Mouse (Mus musculus): Measurements from ENCODE around the gene Fgf22. TPM values are rescaled to one million over a fixed set of nuclear protein-coding genes. Genes with fewer than 3 reads are reported as not detected.
A peak's percentile ranks its signal among the peaks of the same experiment; 100 is the strongest.
"Not testable (repeated sequence)": the region's sequence is repeated elsewhere in the genome, so short reads cannot be mapped to it uniquely, and the experiment has no call there.

Fgf22 gene
- total RNA-seq, 4 experiments from 2014 or later, result 0.38 to 1.2 (median 1.1) TPM; not detected in 1

- DNase-seq, result no peak
Measured at GRCm38 (mm10) chr10:79733847-79734246, 21.0 kb upstream of the Fgf22 start.

GRCm38 (mm10) chr10:79735361-79735760 lies 19.5 kb upstream of the Fgf22 start:
- no peak for DNase-seq

DNA sequence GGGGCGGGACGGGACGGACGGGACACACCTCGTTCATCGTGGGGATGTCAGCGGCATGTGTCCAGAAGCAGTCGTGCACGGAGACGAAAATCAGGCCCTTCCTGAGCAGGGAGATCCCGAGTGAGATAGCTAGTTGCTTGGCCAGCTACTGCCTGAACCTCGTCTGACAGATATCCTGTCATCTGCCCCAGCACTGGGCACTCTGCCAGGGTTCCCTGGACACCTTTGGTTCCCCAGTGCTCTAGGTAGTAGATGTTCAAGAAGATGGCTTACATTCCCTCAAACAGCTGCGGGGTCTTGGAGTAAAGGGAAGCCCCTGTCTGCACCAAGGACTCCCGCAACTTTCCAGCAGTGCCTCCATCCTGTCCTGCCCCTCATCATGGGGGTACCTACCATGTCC lies 18.2 kb upstream of the Fgf22 start:
- DNase-seq, result no peak

DNA sequence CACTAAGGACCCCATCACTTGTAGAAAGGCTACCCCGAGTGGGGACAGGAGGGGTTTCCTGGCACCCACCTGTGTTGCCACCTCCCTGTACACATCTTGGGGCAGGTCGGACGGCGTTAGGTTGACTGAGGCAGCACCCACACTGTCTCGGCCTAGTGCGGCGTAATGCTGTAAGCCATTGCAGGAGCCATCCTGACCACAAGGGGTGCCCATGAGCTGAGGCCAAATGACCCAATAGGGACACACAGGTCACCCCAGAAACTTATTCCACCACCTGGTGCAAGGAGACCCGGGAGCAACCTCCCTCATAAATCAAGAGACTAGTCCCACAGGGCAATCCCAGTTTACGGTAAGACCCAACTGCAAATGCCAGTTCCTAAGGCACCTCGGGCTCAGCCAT lies 16.6 kb upstream of the Fgf22 start:
- no peak for DNase-seq

- no peak for DNase-seq
Measured at GRCm38 (mm10) chr10:79739234-79739633, 15.6 kb upstream of the Fgf22 start.

GRCm38 (mm10) chr10:79740863-79741262 lies 14.0 kb upstream of the Fgf22 start:
- DNase-seq, result no peak

DNA sequence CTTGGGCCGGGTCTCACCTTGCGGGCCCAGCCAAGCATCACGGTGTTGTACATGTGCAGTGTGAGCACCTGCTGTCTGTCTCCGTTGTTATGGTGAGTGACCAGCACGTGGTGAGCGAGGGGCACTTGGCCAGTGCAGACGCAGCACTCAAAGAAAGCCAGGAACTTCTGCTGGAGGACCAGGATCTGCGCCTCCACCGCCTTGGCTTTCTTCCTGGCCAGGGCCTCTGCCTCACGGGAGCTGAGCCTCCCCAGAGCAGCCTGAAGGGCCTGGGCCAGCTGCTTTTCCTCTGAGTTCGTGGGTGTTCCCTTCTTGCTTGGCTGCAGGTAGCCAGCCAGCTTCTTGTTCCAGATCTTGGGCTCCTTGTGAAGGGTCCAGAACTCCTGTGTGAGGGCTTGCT lies 11.7 kb upstream of the Fgf22 start:
- no peak for DNase-seq

DNA sequence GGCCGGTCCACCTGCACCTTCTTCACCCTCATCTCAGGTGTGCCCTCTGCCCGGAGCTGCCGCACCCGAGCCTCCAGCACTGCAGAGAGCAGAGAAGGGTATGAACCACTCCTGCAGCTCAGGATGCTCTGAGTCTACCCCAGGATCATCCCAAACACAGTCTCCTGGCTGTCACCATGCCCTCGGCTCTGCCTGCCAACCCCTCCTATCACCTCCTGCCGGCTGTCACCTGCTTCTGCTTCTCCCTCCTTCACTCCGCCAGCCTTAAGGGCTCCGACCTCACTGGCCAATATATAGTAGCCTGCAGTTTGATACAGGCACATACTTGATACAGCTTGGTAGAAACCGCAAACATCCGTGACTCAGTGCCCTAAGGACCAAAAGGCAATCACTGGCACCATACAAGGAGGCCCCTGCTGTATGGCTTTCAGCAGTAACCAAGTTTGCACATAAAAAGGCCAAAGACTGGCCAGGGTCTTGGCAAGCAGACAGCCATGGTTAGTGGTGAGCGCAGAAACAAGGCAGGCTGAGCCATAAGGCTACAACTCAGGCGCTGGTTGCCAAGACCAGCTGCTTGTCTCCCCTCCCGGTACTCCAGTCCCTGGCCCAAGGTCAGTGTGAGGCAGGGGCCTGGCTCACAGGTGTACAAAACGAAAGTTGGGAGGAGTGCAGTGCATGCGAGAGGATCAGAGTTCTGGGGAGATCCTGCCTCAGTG lies 11.1 kb upstream of the Fgf22 start:
- DNase-seq, result no peak

- no peak for DNase-seq
Measured at GRCm38 (mm10) chr10:79745411-79745810, 9.5 kb upstream of the Fgf22 start.

DNA sequence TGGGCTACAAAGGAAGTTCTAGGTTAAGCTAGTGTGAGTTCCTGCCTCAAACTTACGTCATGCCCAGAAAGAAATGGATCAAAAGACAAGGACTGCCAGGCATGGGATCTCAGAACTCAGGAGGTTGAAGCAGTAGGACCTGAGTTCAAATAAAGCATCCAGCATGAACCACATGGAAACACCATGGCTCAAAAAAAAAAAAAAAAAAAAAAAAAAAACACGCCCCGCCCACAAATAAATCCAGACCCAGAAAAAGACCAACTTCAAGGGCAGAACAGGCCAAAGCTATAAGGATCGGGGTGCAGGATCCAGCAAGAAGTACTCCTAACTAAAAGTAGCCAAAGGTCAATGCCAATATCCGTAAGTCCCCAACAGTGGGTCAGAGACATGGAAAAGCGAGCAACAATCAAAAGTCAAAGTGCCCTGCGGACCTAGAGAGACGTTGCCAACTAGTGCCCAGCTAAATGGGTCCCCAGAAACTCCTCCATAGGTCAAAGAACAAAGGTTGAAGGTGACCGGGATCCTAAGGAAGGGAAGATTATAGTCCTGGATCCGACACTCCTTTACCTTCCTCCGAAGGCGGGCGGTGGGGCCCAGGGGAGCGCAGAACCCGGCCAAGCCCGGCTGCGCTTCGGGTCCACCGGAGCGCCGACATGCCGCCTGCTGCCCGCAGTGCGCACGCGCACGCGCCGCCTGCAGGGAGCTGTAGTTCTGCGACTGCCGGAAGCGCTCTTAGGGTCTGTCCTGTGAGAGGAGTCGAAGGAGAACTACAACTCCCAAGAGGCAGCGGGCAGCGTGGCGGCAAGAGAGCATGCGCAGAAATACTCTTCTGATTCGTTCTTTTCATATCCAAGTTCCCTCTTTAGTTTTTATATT lies 8.7 kb upstream of the Fgf22 start, which contains the start of gene Polrmt:
Polrmt (minus strand) TSS at position 684 of the 876 bp plus-strand sequence.
- peak; percentile 97 for DNase-seq

DNA sequence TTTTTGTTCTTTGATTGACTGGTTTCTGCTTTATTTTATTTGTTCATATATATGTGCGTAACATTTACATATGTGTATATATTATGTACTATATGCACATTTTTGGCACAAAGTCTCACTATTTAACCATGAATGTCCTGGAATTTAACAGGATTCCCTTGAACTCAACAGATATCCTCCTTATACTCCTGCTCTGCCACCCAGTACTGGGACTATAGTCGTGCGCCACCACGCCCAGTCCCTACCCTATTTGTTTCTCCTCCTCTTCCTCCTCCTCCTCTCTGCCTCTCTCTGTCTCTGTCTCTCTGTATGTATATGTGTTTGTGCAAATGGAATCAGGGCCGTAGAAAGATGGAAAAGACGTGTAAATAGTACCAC lies 8.1 kb upstream of the Fgf22 start:
- no peak for DNase-seq

GRCm38 (mm10) chr10:79748496-79748895 lies 6.4 kb upstream of the Fgf22 start:
- no peak for DNase-seq

DNA sequence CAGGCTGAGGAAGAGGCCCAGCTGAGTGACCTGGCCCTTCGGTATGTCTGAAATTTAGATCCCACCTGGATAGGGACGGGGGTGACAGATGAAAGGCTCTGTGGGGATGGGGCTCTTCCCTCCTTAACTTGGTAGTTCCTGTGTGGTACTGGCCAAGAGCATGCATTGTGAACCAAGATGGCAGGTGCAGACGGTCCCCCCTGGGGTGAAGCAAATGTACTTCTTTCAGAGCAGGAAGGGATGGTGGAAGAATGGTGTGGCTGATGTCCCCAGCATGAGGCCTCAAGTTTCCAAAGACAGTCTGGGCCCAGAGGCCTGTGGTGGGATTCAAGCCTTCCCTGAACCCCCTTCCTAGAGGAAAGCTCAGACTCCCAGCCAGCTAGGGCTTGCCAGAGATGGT lies 978 bp downstream of the Fgf22 start:
- no peak for DNase-seq

GRCm38 (mm10) chr10:79756660-79757059 lies 1.8 kb downstream of the Fgf22 start:
- DNase-seq, result no peak

DNA sequence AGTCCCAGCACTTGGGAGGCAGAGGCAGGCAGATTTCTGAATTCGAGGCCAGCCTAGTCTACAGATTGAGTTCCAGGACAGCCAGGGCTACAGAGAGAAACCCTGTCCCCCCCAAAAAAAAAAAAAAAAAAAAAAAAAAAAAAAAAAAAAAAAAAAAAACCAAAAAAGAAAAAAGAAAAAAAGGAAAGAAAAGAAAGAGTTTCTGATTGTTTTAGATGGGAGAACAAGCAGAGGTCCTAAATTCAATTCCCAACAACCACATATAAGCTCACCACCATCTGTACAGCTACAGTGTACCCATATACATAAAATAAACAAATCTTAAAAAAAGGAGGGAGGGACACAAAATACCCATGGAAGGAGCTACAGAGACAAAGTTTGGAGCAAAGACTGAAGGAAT lies 4.8 kb downstream of the Fgf22 start:
- DNase-seq, result not testable (repeated sequence)

DNA sequence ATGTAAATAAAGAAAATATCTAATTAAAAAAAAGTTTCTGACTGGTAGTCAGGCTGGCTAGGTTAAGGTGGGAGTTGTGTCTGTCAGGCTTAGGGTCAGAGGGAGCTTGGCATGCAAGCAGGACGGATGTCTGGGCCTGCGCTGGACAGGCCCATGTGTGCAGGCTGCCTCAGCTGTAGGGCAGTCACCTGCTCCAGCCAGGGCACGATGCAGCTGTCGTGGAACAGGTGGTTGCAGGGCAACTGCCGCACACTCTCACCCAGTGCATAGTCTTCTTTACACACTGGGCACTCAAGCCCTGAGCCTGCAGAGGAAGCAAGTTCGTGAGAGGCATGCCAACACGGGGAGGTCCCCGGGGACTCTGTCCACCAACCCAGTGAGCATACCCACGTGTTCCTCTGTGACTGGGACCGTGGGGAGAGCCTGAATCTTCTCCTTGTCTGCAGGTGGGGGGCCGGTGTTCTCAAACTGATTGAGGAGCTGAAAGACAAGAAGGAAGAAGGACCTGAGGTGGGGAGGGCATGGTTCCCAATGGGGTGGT lies 5.8 kb downstream of the Fgf22 start:
- DNase-seq, result no peak

- no peak for DNase-seq
Measured at GRCm38 (mm10) chr10:79762875-79763274, 8.0 kb downstream of the Fgf22 start.

DNA sequence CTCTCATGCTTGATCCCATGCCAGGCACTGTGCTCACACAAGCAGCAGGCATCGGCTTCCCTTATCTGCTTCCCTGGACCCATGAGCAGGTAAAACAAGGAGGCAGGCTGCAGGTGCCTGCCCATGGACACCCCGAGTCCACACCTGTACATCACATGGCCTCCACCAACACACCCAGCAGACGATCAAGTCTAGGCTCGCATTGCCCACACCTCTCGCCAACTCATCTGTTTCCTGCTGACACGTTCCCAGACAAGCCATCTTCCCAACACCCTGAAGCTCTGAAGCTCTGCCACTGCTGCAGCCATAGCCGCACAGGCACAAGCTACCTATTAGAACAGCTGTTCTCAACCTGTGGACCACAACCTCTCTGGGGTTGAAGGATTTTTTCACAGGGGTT lies 9.4 kb downstream of the Fgf22 start:
- DNase-seq, result no peak

DNA sequence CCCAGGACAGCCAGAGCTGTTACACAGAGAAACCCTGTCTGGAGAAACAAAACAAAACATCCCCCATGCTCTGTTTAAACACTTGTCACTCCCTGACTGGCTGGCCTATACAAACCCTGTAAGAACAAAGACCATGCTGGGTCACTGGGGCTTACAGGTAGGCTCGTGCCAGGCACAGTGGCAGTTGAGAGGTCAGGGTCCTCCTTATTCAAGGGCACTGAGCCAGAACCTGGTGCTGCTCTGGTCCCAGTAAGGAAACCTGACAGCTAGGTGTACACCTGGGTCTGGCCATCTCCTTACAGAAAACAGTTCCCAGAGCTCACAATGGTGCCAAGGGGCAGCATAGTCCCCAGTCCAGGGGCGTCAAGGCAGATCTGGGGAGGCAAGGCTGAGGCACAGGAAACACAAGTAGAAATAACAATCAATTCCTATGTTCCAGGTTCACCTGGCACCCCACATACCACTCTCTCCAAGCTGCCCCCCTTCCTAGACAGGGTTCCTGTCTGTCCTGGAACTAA lies 10.4 kb downstream of the Fgf22 start:
- DNase-seq, result no peak

DNA sequence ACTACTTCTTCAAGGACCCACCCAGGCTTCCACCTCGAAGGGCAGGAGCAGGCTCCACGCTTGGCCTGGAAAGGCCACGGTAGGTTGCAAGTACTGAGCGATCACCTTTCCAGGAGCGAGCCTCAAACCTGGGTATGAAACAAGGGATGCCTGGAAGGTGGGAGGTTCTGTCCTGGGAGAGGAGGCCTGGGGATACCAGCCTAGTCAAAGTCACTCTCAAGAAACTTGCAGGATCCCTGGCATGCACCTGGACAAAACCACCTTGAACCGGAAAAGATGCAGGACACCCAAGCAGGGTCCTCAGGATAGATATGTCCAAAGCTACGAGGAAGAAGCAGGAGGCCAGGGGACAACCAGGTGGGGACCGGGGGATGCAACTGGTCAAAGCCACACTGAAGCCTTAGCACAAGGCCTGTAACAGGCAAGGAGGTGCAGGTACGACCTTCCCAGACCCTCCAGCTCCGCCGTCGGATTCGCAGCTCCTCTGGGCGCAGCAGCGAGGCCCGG lies 11.2 kb downstream of the Fgf22 start:
- no peak for DNase-seq

- DNase-seq, result peak; percentile 100
Measured at GRCm38 (mm10) chr10:79766508-79767325, 11.8 kb downstream of the Fgf22 start, which contains the start of gene Rnf126. Gene Rnf126 (minus strand): TSS chr10:79766952.

Measured in adrenal gland, adult 8-10 months (tissue).